In the genomic region with DNA sequence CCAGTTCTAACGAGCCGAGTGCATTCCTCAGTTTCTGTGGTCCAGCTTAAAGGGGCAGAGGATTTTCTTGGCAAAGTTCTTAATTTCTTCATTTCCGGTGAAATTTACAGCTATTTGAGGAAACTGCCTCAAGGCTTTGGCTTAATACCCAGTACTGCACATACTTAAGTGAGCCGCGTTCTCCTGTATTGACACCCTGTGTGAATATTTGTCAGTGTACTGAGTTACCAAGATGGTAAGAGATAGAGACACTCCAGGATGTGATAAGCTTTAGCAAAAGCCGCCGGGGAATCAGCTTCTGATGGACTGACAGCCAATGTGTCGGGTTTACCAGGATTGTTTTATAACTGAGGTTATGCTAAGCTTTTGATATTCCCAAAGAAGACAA, we compare ENCODE assay signal across 8 mouse cellular contexts. TPM values are rescaled to one million over a fixed set of nuclear protein-coding genes. Genes with fewer than 3 reads are reported as not detected.
DNase-seq lines count a peak whose midpoint lies in the region; ATAC-seq and TF ChIP-seq lines count a peak whose summit lies in the region.

No protein-coding gene starts in this region.

- H3K9me3 ChIP-seq in heart, embryonic 14.5 days (ENCODE audit: control insufficient read depth, low read length), result no peaks in the 10 kb centered on the region
- H3K9me3 ChIP-seq in E14TG2a.4 (ENCODE audit: low read length), result no peaks in the 10 kb centered on the region
- H3K9me3 ChIP-seq in limb, embryonic 10.5 days (replicated peaks), result no peaks in the 10 kb centered on the region

- WGBS in heart, embryonic 14.5 days, result 12% methylated on average over 8 of the region's 8 CpGs
- WGBS in limb, embryonic 10.5 days, result 49% methylated on average over 8 of the region's 8 CpGs

- H3K27ac ChIP-seq in heart, embryonic 14.5 days (replicated peaks in 1 of 2; ENCODE audit: control insufficient read depth in 1 of 2, insufficient read depth in 1 of 2, low read depth in 2 of 2, low read length in 2 of 2), result peak overlapping the region; percentile 40 to 58; a peak in 3 of 4 replicates
- peak overlapping the region; percentile 78 for H3K27ac ChIP-seq in limb, embryonic 10.5 days

- H3K27me3 ChIP-seq in heart, embryonic 14.5 days (ENCODE audit: control insufficient read depth, insufficient read depth, low read length), result no peaks in the 10 kb centered on the region
- H3K27me3 ChIP-seq in E14TG2a.4 (ENCODE audit: insufficient read depth, low read length) (no peaks in the 10 kb centered on the region), myocyte (ENCODE audit: control insufficient read depth, insufficient read depth, insufficient read length) (no peaks in the 10 kb centered on the region)
- no peaks in the 10 kb centered on the region for H3K27me3 ChIP-seq in limb, embryonic 10.5 days (ENCODE audit: low read depth, poor library complexity, severe bottlenecking)

- no peak for TF ChIP-seq POLR2A in myocyte (IDR thresholded peaks at IDR 0.05; ENCODE audit: insufficient read length, low read depth)

- peak overlapping the region; percentile 76 for H3K9ac ChIP-seq in heart, embryonic 14.5 days (ENCODE audit: low read length)

- H3K4me1 ChIP-seq in heart, embryonic 14.5 days (ENCODE audit: control insufficient read depth in 2 of 2, insufficient read depth in 2 of 2, low read length in 2 of 2), result peaks cover 0 to 6% of the 10 kb centered on the region in 2 experiments; a peak in 1 of 4 replicates
- H3K4me1 ChIP-seq in E14TG2a.4 (replicated peaks; ENCODE audit: low read depth, low read length), result peaks cover 15% of the 10 kb centered on the region
- peaks cover 9% of the 10 kb centered on the region for H3K4me1 ChIP-seq in limb, embryonic 10.5 days

- peak overlapping the region; percentile 69 to 80 for H3K4me3 ChIP-seq in heart, embryonic 14.5 days (ENCODE audit: control insufficient read depth in 1 of 2, insufficient read depth in 1 of 2, low read depth in 1 of 2, low read length in 2 of 2)
- H3K4me3 ChIP-seq in E14TG2a.4 (replicated peaks; ENCODE audit: low read length) (peak overlapping the region; percentile 88), myocyte (peak overlapping the region; percentile 47)
- peak overlapping the region; percentile 62 for H3K4me3 ChIP-seq in limb, embryonic 10.5 days

- DNase-seq in heart, postnatal 14 days, result no peak
- DNase-seq in limb, embryonic 10.5 days (ENCODE audit: low spot score), result no peak
- no peak for DNase-seq in adrenal gland, postnatal 4 days (ENCODE audit: low spot score in 2 of 2)
- no peak for DNase-seq in frontal cortex, postnatal 36 days (ENCODE audit: low spot score in 2 of 2)

- H3K4me2 ChIP-seq in heart, embryonic 14.5 days (ENCODE audit: low read length), result peak overlapping the region; percentile 87
- peak overlapping the region; percentile 93 for H3K4me2 ChIP-seq in myocyte (ENCODE audit: low read depth)

- peak overlapping the region; percentile 51 for H3ac ChIP-seq in myocyte (ENCODE audit: control insufficient read depth, insufficient read length)

- peaks cover 16% of the 10 kb centered on the region; the same call in 1 of the 2 replicates for H3K36me3 ChIP-seq in heart, embryonic 14.5 days (ENCODE audit: control insufficient read depth, insufficient read depth, low read length)
- H3K36me3 ChIP-seq in E14TG2a.4 (ENCODE audit: insufficient read depth, low read length) (peaks cover 15% of the 10 kb centered on the region), myocyte (ENCODE audit: control insufficient read depth, insufficient read depth) (peaks cover 3% of the 10 kb centered on the region)
- H3K36me3 ChIP-seq in limb, embryonic 10.5 days, result peaks cover 23% of the 10 kb centered on the region

- intact Hi-C loops in heart, postnatal 14 days (cut with DNase I), result loop anchor here (2.0 kb wide), 1 partner anchor 32 kb away; no protein-coding TSS in a partner anchor

- no peak for TF ChIP-seq CTCF in E14TG2a.4 (conservative IDR thresholded peaks at IDR 0.05; ENCODE audit: low read length)

- ATAC-seq in heart, embryonic 14.5 days (ENCODE audit: insufficient number of reproducible peaks, insufficient read depth, low FRiP score, low read depth), result peak; percentile 33; the same call in 1 of the 2 replicates
- ATAC-seq in erythroblast, adult 5-6 weeks (replicated peaks; ENCODE audit: low FRiP score, poor library complexity, severe bottlenecking), result peak; percentile 6; the same call in 1 of the 2 replicates

- no peaks in the 10 kb centered on the region for H3K79me2 ChIP-seq in myocyte (ENCODE audit: control insufficient read depth, insufficient read depth)

TF ChIP-seq in myocyte, 11 proteins besides CTCF, POLR2A, EP300 and RAD21:
- TF ChIP-seq CEBPB (IDR thresholded peaks at IDR 0.05; ENCODE audit: insufficient read depth, poor library complexity, severe bottlenecking) (no peak), POLR2AphosphoS2 (IDR thresholded peaks at IDR 0.05; ENCODE audit: insufficient read length, low read depth) (no peak), TCF3 (IDR thresholded peaks at IDR 0.05; ENCODE audit: insufficient read length, low read depth) (no peak), MYOD1 (IDR thresholded peaks at IDR 0.05; ENCODE audit: control insufficient read depth in 1 of 3, insufficient read length in 2 of 3, low read depth in 2 of 3) (no peak), SRF (IDR thresholded peaks at IDR 0.05; ENCODE audit: control insufficient read depth, insufficient read length, low read depth) (no peak)

RNA-seq across cellular contexts. Expression of a gene that starts 0.4 kb away (rescaled TPM):
- 2.3 and 2.6 TPM in 2 replicates for polyA plus RNA-seq in heart, embryonic 14.5 days (2014; fragmentation: Nextera tagmentation; extraction: Ambion mirVana)
- total RNA-seq in heart, postnatal 14 days (2021), result 10 to 100 TPM; 13.6 to 14.4 TPM
- 48.9 and 51.3 TPM in 2 replicates for total RNA-seq in erythroblast, adult 5-6 weeks (2015; ENCODE audit: low replicate concordance)
- total RNA-seq in erythroblast, adult 5-6 weeks (2017; ENCODE audit: low replicate concordance), result 71.6 and 103 TPM in 2 replicates
- polyA plus RNA-seq in limb, embryonic 10.5 days (2016; fragmentation: Nextera tagmentation; extraction: Ambion mirVana), result 1.5 and 2.5 TPM in 2 replicates
- polyA plus RNA-seq in myocyte (2012; fragmentation: generic; extraction: Trizol), result 1.8 TPM
- 10 to 100 TPM; 14.2 to 16.1 TPM for total RNA-seq in adrenal gland, postnatal 4 days (2021)

RNA-seq across cellular contexts. Expression of a gene that starts 15.9 kb away (rescaled TPM):
- polyA plus RNA-seq in heart, embryonic 14.5 days (2014; fragmentation: Nextera tagmentation; extraction: Ambion mirVana), result 8.8 and 9.0 TPM in 2 replicates
- total RNA-seq in heart, postnatal 14 days (2021), result 1 to 10 TPM; 4.4 to 5.1 TPM
- 1.5 TPM in 1 of 2 replicates, not detected in the other for total RNA-seq in erythroblast, adult 5-6 weeks (2015; ENCODE audit: low replicate concordance)
- 1.0 and 2.1 TPM in 2 replicates for total RNA-seq in erythroblast, adult 5-6 weeks (2017; ENCODE audit: low replicate concordance)
- 14.2 and 18.5 TPM in 2 replicates for polyA plus RNA-seq in limb, embryonic 10.5 days (2016; fragmentation: Nextera tagmentation; extraction: Ambion mirVana)
- polyA plus RNA-seq in myocyte (2012; fragmentation: generic; extraction: Trizol), result 1.6 TPM
- 1 to 10 TPM; 8.4 to 8.5 TPM for total RNA-seq in adrenal gland, postnatal 4 days (2021)

RNA-seq across cellular contexts. Expression of a gene that starts 33.0 kb away (rescaled TPM):
- polyA plus RNA-seq in heart, embryonic 14.5 days (2014; fragmentation: Nextera tagmentation; extraction: Ambion mirVana), result 4.8 and 5.8 TPM in 2 replicates
- total RNA-seq in heart, postnatal 14 days (2021), result 1 to 10 TPM; 6.1 TPM
- 72.8 and 75.0 TPM in 2 replicates for total RNA-seq in erythroblast, adult 5-6 weeks (2015; ENCODE audit: low replicate concordance)
- 112 and 135 TPM in 2 replicates for total RNA-seq in erythroblast, adult 5-6 weeks (2017; ENCODE audit: low replicate concordance)
- 6.8 and 10.1 TPM in 2 replicates for polyA plus RNA-seq in limb, embryonic 10.5 days (2016; fragmentation: Nextera tagmentation; extraction: Ambion mirVana)
- polyA plus RNA-seq in myocyte (2012; fragmentation: generic; extraction: Trizol), result 1.4 TPM
- 10 to 100 TPM; 14.9 to 15.5 TPM for total RNA-seq in adrenal gland, postnatal 4 days (2021)

RNA-seq across cellular contexts. Expression of a gene that starts 41.5 kb away (rescaled TPM):
- not detected in 2 replicates for polyA plus RNA-seq in heart, embryonic 14.5 days (2014; fragmentation: Nextera tagmentation; extraction: Ambion mirVana)
- total RNA-seq in heart, postnatal 14 days (2021), result under 1 TPM in 1 of 2 experiments, not detected in 1; 0.45 TPM
- total RNA-seq in erythroblast, adult 5-6 weeks (2015; ENCODE audit: low replicate concordance), result not detected in 2 replicates
- total RNA-seq in erythroblast, adult 5-6 weeks (2017; ENCODE audit: low replicate concordance), result not detected in 2 replicates
- not detected in 2 replicates for polyA plus RNA-seq in limb, embryonic 10.5 days (2016; fragmentation: Nextera tagmentation; extraction: Ambion mirVana)
- not detected for polyA plus RNA-seq in myocyte (2012; fragmentation: generic; extraction: Trizol)
- total RNA-seq in adrenal gland, postnatal 4 days (2021), result not detected

RNA-seq across cellular contexts. Expression of a gene that starts 41.6 kb away (rescaled TPM):
- polyA plus RNA-seq in heart, embryonic 14.5 days (2014; fragmentation: Nextera tagmentation; extraction: Ambion mirVana), result 19.3 and 22.0 TPM in 2 replicates
- total RNA-seq in heart, postnatal 14 days (2021), result 10 to 100 TPM; 10.9 to 11.0 TPM
- total RNA-seq in erythroblast, adult 5-6 weeks (2015; ENCODE audit: low replicate concordance), result 5.8 and 7.1 TPM in 2 replicates
- 10.6 and 23.1 TPM in 2 replicates for total RNA-seq in erythroblast, adult 5-6 weeks (2017; ENCODE audit: low replicate concordance)
- 18.0 and 22.3 TPM in 2 replicates for polyA plus RNA-seq in limb, embryonic 10.5 days (2016; fragmentation: Nextera tagmentation; extraction: Ambion mirVana)
- polyA plus RNA-seq in myocyte (2012; fragmentation: generic; extraction: Trizol), result 18.0 TPM
- total RNA-seq in adrenal gland, postnatal 4 days (2021), result 10 to 100 TPM; 18.7 to 23.0 TPM

Comparison
In these comparisons a context has a peak if more than half of its experiments do, and no peak if none do; other contexts are left out.
1. RNA of a gene that starts 33.0 kb away (total RNA-seq): 72.8 to 135 TPM in erythroblast, adult 5-6 weeks; 14.9 to 15.5 TPM in adrenal gland, postnatal 4 days and 6.1 TPM in heart, postnatal 14 days; every median in the first group is over 4 times any median in the second.
2. Peak in every context shown above with its lines, with median percentiles within 50 percentile points of each other: H3K4me3 ChIP-seq.